Mouse (Mus musculus) retina, postnatal 1 day (tissue): ENCODE data around the gene Olfr122.

Experiments
- DNase-seq: peaks from one replicate; pipeline ENCODE4 v3.0.0-alpha.2; 2012

The Olfr122 gene

GRCm38 (mm10) chr17:37768307-37768706 is at the start of gene Olfr122:
TSS of gene Olfr122 (plus strand) at chr17:37768607.
- DNase-seq: no peak

- DNase-seq: no peak
Measured at GRCm38 (mm10) chr17:37721508-37721907, 46.9 kb upstream of the Olfr122 start, which contains the start of gene Olfr120. TSS of gene Olfr120 (plus strand) at chr17:37721808.

- DNase-seq: no peak
Measured at GRCm38 (mm10) chr17:37738070-37738469, 30.3 kb upstream of the Olfr122 start.

- DNase-seq: no peak
Measured at GRCm38 (mm10) chr17:37793229-37793628, 24.8 kb downstream of the Olfr122 start, which contains the start of gene Olfr123. TSS of gene Olfr123 (plus strand) at chr17:37793529.

- DNase-seq: no peak
Measured at GRCm38 (mm10) chr17:37799588-37799987, 31.2 kb downstream of the Olfr122 start, which contains the start of gene Olfr124. TSS of gene Olfr124 (plus strand) at chr17:37799888.
